Mouse (Mus musculus) skeletal muscle tissue, adult 2 months (tissue): ENCODE results near the gene Il22.
"Not testable (repeated sequence)": the region's sequence is repeated elsewhere in the genome, so short reads cannot be mapped to it uniquely, and the experiment has no call there.

Source experiments
- DNase-seq: peaks from one replicate; pipeline ENCODE4 v3.0.0-alpha.2; 2012; ENCODE audit warnings: low read depth, low spot score

The Il22 gene

GRCm38 (mm10) chr10:118204642-118205041 lies at the start of gene Il22:
TSS of gene Il22 (plus strand) at chr10:118204942.
- no peak for DNase-seq

GRCm38 (mm10) chr10:118155932-118156331 lies 48.8 kb upstream of the Il22 start:
- no peak for DNase-seq

GRCm38 (mm10) chr10:118161131-118161530 lies 43.6 kb upstream of the Il22 start:
- DNase-seq, result no peak

GRCm38 (mm10) chr10:118169212-118169611 lies 35.5 kb upstream of the Il22 start:
- no peak for DNase-seq

- no peak for DNase-seq
These were observed 32.3 kb upstream of the Il22 start for GRCm38 (mm10) chr10:118172416-118172815.

- DNase-seq, result no peak
These were observed 31.9 kb upstream of the Il22 start for GRCm38 (mm10) chr10:118172876-118173275.

- not testable (repeated sequence) for DNase-seq
These were observed 29.2 kb upstream of the Il22 start for GRCm38 (mm10) chr10:118175542-118175941.

GRCm38 (mm10) chr10:118178735-118179151 lies 26.0 kb upstream of the Il22 start:
- no peak for DNase-seq

GRCm38 (mm10) chr10:118179265-118179664 lies 25.5 kb upstream of the Il22 start:
- no peak for DNase-seq

- DNase-seq, result not testable (repeated sequence)
These were observed 9.6 kb upstream of the Il22 start for GRCm38 (mm10) chr10:118195150-118195549.

GRCm38 (mm10) chr10:118215719-118216393 lies 11.1 kb downstream of the Il22 start:
- DNase-seq, result not testable (repeated sequence)

GRCm38 (mm10) chr10:118227629-118228028 lies 22.9 kb downstream of the Il22 start:
- not testable (repeated sequence) for DNase-seq

GRCm38 (mm10) chr10:118232607-118233006 lies 27.9 kb downstream of the Il22 start:
- DNase-seq, result not testable (repeated sequence)

- not testable (repeated sequence) for DNase-seq
These were observed 35.9 kb downstream of the Il22 start, which contains the start of gene Gm32717 for GRCm38 (mm10) chr10:118240680-118241079. TSS of gene Gm32717 (minus strand) at chr10:118240780.

GRCm38 (mm10) chr10:118249006-118249595 lies 44.4 kb downstream of the Il22 start:
- not testable (repeated sequence) for DNase-seq

- DNase-seq, result no peak
These were observed 46.1 kb downstream of the Il22 start for GRCm38 (mm10) chr10:118250852-118251295.

GRCm38 (mm10) chr10:118258388-118258787 lies 53.6 kb downstream of the Il22 start, which contains the start of gene Gm32802:
TSS of gene Gm32802 (plus strand) at chr10:118258688.
- not testable (repeated sequence) for DNase-seq
